Mouse (Mus musculus) liver, postnatal 0 days (tissue): ENCODE measurements at regions not wholly inside any gene's neighbourhood (a gene's known extent, or its start where the extent isn't known, plus 50 kb on each side); places are given as distances from the start of the nearest gene placed in this dataset.

Source experiments
- CTCF ChIP-seq: sonication (generic); IDR thresholded peaks from 2 replicates; pipeline ENCODE4 v1.5.1; 2016; ENCODE audit warnings: antibody characterized with exemption, low read depth
- EP300 ChIP-seq: IDR thresholded peaks from 2 replicates; pipeline ENCODE4 v1.6.1; 2016; ENCODE audit warnings: antibody characterized with exemption, low read depth, mild to moderate bottlenecking

- TF ChIP-seq EP300 = no peak
- no peak for TF ChIP-seq CTCF
These were observed 510.5 kb downstream of the Fat4 start for GRCm38 (mm10) chr3:39397255-39397654.
